Mouse (Mus musculus): ENCODE measurements around the gene Ern1. TPM values are rescaled to one million over a fixed set of nuclear protein-coding genes. Genes with fewer than 3 reads are reported as not detected.
A peak's percentile ranks its signal among the peaks of the same experiment; 100 is the strongest.

Ern1 gene
- polyA plus RNA-seq, 2 experiments, result 2.9 to 4.6 TPM

DNA sequence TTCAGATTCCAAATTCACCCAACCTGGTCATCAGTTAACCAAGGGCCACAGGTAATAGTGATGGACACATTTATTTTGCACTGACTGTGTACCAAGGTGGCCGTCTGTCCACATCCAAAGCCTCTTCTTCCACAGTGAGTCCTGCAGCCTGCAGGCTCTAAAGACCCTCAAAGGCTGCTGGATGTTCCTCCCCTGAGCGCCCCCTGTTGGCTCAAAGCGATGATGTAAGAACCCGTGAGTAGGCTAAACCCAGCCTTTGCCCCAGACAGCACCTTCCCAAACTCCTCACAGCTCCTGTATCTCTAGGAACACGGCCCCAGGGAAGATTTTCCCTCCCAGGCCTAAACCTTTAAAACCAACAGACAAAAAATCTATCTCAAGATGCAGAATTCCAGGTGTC, 128.3 kb downstream of the Ern1 start:
- TF ChIP-seq CTCF (IDR thresholded peaks at IDR 0.05; ENCODE audit: low read depth) (peak; percentile 65), EP300 (IDR thresholded peaks at IDR 0.05; ENCODE audit: low read depth) (no peak)

DNA sequence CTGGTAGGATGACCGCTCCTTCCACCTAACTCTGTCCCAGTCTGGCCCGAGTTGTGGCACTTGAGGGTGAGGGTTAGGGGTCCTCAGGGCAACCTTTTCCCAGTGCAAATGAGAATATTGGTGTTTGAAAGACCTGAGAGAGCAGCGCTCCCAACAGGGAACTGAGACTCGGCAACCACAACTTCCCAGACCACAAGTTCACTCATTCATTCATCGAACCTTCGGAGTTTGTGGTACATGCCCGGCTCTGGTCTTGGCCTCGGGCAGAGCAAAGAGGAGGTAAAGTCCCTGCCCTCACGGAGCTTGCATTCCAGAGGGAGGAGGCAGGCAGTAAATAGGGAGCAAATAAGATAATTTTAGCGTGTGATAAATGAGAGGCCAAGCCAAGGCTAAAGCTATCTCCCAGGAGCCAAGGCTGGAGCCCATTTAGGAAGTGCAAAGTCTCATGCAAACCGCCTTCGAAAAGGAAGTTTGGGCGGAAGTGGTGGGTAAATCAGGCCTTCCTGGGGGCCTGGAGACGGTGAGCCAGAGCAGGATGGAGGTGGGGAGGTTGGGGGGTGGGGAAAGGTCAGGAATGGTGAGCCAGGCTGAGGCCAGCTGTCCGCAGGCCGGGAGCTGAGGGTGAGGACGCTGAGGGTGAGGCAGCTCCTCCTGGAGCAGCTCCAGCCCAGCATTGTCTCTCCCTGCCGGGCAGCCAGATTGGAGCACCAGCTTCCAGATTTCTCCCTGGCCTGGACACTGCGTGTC, 132.1 kb downstream of the Ern1 start:
- H3K4me2 ChIP-seq (ENCODE audit: low read depth), result no peak overlapping the region
- TF ChIP-seq EP300 (IDR thresholded peaks at IDR 0.05; ENCODE audit: low read depth) (no peak), CTCF (IDR thresholded peaks at IDR 0.05; ENCODE audit: low read depth) (no peak)
- no peak overlapping the region for H3K27ac ChIP-seq
- DNase-seq (ENCODE audit: low read depth in 3 of 3, low spot score in 3 of 3) (no peak), ATAC-seq (ENCODE audit: insufficient read depth) (peak; percentile 13; the same call in 1 of the 2 replicates)
- 20% methylated on average over 19 of the region's 19 CpGs for WGBS (ENCODE audit: insufficient replicate concordance)
- H3K9me3 ChIP-seq (ENCODE audit: control insufficient read depth, low read length), result no peaks in the 10 kb centered on the region
- no peak overlapping the region for H3K4me3 ChIP-seq (ENCODE audit: insufficient read depth in 1 of 2, low read depth in 2 of 2, low read length in 2 of 2)
- H3K4me1 ChIP-seq (replicated peaks; ENCODE audit: control insufficient read depth in 2 of 2, insufficient read depth in 2 of 2, low read length in 1 of 2), result peaks cover 0 to 6% of the 10 kb centered on the region in 2 experiments; a peak in 2 of 4 replicates
- no peaks in the 10 kb centered on the region for H3K36me3 ChIP-seq (replicated peaks; ENCODE audit: control insufficient read depth, insufficient read depth, low read depth)
- H3K9ac ChIP-seq (replicated peaks), result no peak overlapping the region
- no peaks in the 10 kb centered on the region for H3K27me3 ChIP-seq (ENCODE audit: control insufficient read depth, insufficient read depth, low read length)

More for the DNA sequence above, 128.3 kb downstream of the Ern1 start:
- no peaks in the 10 kb centered on the region for H3K36me3 ChIP-seq (replicated peaks; ENCODE audit: control insufficient read depth, insufficient read depth, low read depth)
- H3K9ac ChIP-seq (replicated peaks), result no peak overlapping the region
- no peak for DNase-seq (ENCODE audit: low read depth in 3 of 3, low spot score in 3 of 3)
- no peaks in the 10 kb centered on the region for H3K9me3 ChIP-seq (ENCODE audit: control insufficient read depth, low read length)
- ATAC-seq (ENCODE audit: insufficient read depth), result no peak
- H3K27me3 ChIP-seq (ENCODE audit: control insufficient read depth, insufficient read depth, low read length), result no peaks in the 10 kb centered on the region
- H3K4me2 ChIP-seq (ENCODE audit: low read depth), result no peak overlapping the region
- peaks cover 0 to 6% of the 10 kb centered on the region in 2 experiments; a peak in 2 of 4 replicates for H3K4me1 ChIP-seq (replicated peaks; ENCODE audit: control insufficient read depth in 2 of 2, insufficient read depth in 2 of 2, low read length in 1 of 2)
- H3K27ac ChIP-seq, result no peak overlapping the region
- 9% methylated on average over 5 of the region's 5 CpGs for WGBS (ENCODE audit: insufficient replicate concordance)
- H3K4me3 ChIP-seq (ENCODE audit: insufficient read depth in 1 of 2, low read depth in 2 of 2, low read length in 2 of 2), result no peak overlapping the region

DNA sequence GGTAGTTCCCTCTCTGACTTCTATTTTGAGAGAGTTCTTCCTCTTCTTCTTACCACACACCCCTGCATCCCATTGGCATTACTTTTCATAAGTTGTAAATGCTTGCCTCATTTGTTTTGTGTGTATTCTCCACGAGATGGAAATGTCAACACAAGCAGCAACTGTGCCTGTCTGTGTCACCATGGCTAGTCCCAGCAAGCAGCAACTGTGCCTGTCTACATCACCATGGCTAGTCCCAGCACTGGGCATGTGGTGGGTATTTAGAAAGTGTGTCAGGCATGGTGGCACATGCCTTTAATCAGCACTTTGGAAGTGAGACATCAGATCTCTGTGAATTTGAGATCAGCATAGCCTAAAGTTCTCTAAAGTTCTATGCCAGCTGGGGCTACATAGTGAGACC, 133.5 kb downstream of the Ern1 start:
- no peak for ATAC-seq (ENCODE audit: insufficient read depth)
- TF ChIP-seq EP300 (IDR thresholded peaks at IDR 0.05; ENCODE audit: low read depth) (no peak), CTCF (IDR thresholded peaks at IDR 0.05; ENCODE audit: low read depth) (no peak)
- H3K4me1 ChIP-seq (replicated peaks; ENCODE audit: control insufficient read depth in 2 of 2, insufficient read depth in 2 of 2, low read length in 1 of 2), result peaks cover 0 to 6% of the 10 kb centered on the region in 2 experiments; a peak in 2 of 4 replicates
- no peaks in the 10 kb centered on the region for H3K9me3 ChIP-seq (ENCODE audit: control insufficient read depth, low read length)
- no peak overlapping the region for H3K9ac ChIP-seq (replicated peaks)
- H3K27me3 ChIP-seq (ENCODE audit: control insufficient read depth, insufficient read depth, low read length), result no peaks in the 10 kb centered on the region
- H3K27ac ChIP-seq, result no peak overlapping the region
- no peak for DNase-seq (ENCODE audit: low read depth in 3 of 3, low spot score in 3 of 3)
- no peak overlapping the region for H3K4me2 ChIP-seq (ENCODE audit: low read depth)
- no peak overlapping the region for H3K4me3 ChIP-seq (ENCODE audit: insufficient read depth in 1 of 2, low read depth in 2 of 2, low read length in 2 of 2)
- 23% methylated on average over 1 of the region's 1 CpGs for WGBS (ENCODE audit: insufficient replicate concordance)
- H3K36me3 ChIP-seq (replicated peaks; ENCODE audit: control insufficient read depth, insufficient read depth, low read depth), result no peaks in the 10 kb centered on the region

DNA sequence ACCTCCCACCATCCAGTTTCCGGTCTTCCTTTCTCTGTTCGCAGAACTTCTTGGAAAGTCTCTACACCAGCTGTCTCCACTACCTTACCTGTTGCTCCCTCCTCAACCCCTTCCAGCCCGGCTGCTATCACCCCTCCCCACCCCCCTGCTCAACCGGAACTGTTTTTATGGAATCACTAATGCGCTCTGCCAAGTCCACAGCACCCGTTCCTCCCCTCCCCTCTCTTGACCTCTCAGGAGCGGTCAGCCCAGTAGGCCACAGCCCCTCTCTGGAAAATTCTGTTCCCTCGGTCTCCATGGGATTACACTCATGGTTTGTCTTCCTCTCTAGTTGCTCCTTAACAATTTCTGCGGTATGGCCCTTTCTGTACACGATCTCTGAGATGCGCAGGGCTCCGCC, 134.5 kb downstream of the Ern1 start, which contains the start of gene Scn4a:
TSS of gene Scn4a (minus strand) at position 101 of the 400 bp plus-strand sequence.
- Histone ChIP-seq H3K27ac (no peak within 1 kb of the TSS), H3K9me3 (ENCODE audit: control insufficient read depth, low read length) (no peaks in the 10 kb centered on the region), H3K4me1 (replicated peaks; ENCODE audit: control insufficient read depth in 2 of 2, insufficient read depth in 2 of 2, low read length in 1 of 2) (peaks cover 0 to 6% of the 10 kb centered on the region in 2 experiments; a peak in 2 of 4 replicates), H3K9ac (replicated peaks) (no peak within 1 kb of the TSS), H3K27me3 (ENCODE audit: control insufficient read depth, insufficient read depth, low read length) (no peaks in the 10 kb centered on the region), H3K36me3 (replicated peaks; ENCODE audit: control insufficient read depth, insufficient read depth, low read depth) (no peaks in the 10 kb centered on the region), H3K4me3 (ENCODE audit: insufficient read depth in 1 of 2, low read depth in 2 of 2, low read length in 2 of 2) (no peak within 1 kb of the TSS), H3K4me2 (ENCODE audit: low read depth) (no peak within 1 kb of the TSS)
- DNase-seq (ENCODE audit: low read depth in 3 of 3, low spot score in 3 of 3) (no peak), ATAC-seq (ENCODE audit: insufficient read depth) (no peak)
- no peak for TF ChIP-seq EP300 (IDR thresholded peaks at IDR 0.05; ENCODE audit: low read depth)
- TF ChIP-seq CTCF (IDR thresholded peaks at IDR 0.05; ENCODE audit: low read depth), result no peak
- 67% methylated on average over 12 of the region's 12 CpGs for WGBS (ENCODE audit: insufficient replicate concordance)

DNA sequence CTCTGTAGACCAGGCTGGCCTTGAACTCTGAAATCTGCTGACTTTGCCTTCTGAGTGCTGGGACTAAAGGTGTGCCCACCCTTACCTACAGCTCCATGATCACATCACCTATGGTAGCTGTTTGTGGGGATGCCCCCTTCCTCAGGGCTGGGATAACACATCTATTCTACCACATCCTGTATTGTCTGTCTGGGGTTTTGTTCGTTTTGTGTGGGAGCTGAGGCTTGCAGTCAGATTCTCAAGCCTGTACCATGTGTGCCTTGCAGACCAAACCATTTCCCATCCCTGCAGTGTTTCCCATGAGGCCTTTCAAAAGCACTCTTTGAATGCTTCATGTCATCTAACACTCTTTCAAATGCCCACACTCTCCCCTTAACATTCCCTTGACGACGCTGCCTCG, 135.7 kb downstream of the Ern1 start:
- H3K9me3 ChIP-seq (ENCODE audit: control insufficient read depth, low read length), result no peaks in the 10 kb centered on the region
- ATAC-seq (ENCODE audit: insufficient read depth), result no peak
- no peak overlapping the region for H3K4me3 ChIP-seq (ENCODE audit: insufficient read depth in 1 of 2, low read depth in 2 of 2, low read length in 2 of 2)
- no peak overlapping the region for H3K9ac ChIP-seq (replicated peaks)
- no peaks in the 10 kb centered on the region for H3K36me3 ChIP-seq (replicated peaks; ENCODE audit: control insufficient read depth, insufficient read depth, low read depth)
- no peak overlapping the region for H3K4me2 ChIP-seq (ENCODE audit: low read depth)
- no peak for DNase-seq (ENCODE audit: low read depth in 3 of 3, low spot score in 3 of 3)
- no peaks in the 10 kb centered on the region for H3K27me3 ChIP-seq (ENCODE audit: control insufficient read depth, insufficient read depth, low read length)
- 67% methylated on average over 4 of the region's 4 CpGs for WGBS (ENCODE audit: insufficient replicate concordance)
- peaks cover 0 to 6% of the 10 kb centered on the region in 2 experiments; a peak in 2 of 4 replicates for H3K4me1 ChIP-seq (replicated peaks; ENCODE audit: control insufficient read depth in 2 of 2, insufficient read depth in 2 of 2, low read length in 1 of 2)
- H3K27ac ChIP-seq, result no peak overlapping the region
- TF ChIP-seq CTCF (IDR thresholded peaks at IDR 0.05; ENCODE audit: low read depth), result no peak
- TF ChIP-seq EP300 (IDR thresholded peaks at IDR 0.05; ENCODE audit: low read depth), result no peak
